Mouse (Mus musculus): ENCODE results near the gene Zfp518a. TPM values are rescaled to one million over a fixed set of nuclear protein-coding genes. Genes with fewer than 3 reads are reported as not detected.

Zfp518a gene
- 10.0 and 10.7 TPM in 2 replicates for polyA plus RNA-seq (2015; fragmentation: Nextera tagmentation; extraction: Ambion mirVana)

DNA sequence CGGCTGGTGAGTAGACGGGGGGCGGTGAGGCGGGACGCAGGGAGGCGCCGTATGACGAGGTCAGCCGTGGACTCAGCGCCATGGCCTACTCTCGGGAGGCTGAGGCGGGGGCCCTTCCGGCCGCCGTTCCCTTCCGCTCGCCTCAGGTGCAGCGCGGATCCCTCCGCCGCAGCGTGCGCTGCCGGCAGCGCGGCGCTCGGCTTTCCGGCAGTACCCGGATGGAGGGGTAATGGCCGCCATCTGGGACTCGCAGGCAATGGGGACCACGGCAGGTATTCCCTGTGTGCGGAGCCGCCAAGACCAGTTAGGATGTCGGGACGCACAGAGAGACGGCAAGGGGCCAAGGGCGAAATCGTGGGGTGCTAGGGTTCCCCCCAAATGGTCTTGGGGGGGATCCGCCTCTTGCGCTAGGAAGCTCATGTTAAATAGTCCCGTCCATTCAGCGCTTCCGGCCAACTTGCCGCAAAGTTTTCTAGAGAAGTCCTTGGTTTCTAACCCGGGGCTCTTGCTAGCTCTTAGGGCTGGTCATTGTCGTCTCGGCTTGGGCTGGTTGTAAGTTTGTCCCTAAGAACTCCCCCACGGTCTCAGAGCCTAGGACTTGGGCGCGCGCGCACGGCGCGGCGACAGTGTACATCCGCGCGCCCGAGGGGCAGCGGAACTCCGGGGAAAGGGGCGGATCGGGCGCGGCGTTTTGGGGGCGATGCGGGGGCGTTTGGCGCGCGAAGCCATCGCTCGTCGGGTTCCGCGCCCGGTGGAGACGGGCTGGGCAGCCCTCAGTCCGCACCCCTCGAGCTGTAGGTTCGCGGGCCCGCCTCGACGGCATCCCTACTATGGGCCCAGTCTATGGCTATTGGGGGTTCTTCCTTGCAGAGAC lies at the start of gene Zfp518a:
Gene Zfp518a (plus strand): TSS at position 187 of the 874 bp plus-strand sequence.
- Histone ChIP-seq H3K27ac (peak within 1 kb of the TSS; percentile 96), H3K36me3 (no peaks in the 10 kb centered on the region), H3K4me2 (peak within 1 kb of the TSS; percentile 84), H3K9me3 (peaks cover 3% of the 10 kb centered on the region; the same call in 1 of the 2 replicates), H3K9ac (peak within 1 kb of the TSS; percentile 66), H3K27me3 (peaks cover 18% of the 10 kb centered on the region), H3K4me1 (0 out of 2 replicates have a peak, but pooled peaks cover 3% of the 10 kb centered on the region), H3K4me3 (peak within 1 kb of the TSS; percentile 84)
- under 1% methylated on average over 84 of the region's 89 CpGs for WGBS
- ATAC-seq (ENCODE audit: borderline replicate concordance, extremely low read depth, low FRiP score, low TSS enrichment), result peak; percentile 88

DNA sequence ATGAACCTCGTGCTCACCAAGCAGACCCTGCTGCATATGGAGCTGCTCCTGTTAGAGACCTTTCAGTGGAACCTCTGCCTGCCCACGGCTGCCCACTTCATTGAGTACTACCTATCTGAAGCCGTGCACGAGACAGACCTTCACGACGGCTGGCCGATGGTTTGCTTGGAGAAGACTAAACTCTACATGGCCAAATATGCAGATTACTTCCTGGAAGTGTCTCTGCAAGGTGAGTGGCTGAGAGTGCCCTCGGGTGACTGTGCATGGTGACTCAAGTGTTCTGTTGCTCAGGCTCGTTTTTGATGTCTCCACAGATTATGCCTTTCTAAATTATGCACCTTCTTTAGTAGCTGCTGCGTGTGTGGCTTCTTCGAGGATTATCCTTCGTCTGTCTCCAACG lies 49.8 kb upstream of the Zfp518a start:
- no peaks in the 10 kb centered on the region for H3K27me3 ChIP-seq
- no peak for ATAC-seq (ENCODE audit: borderline replicate concordance, extremely low read depth, low FRiP score, low TSS enrichment)
- 88% methylated on average over 13 of the region's 13 CpGs for WGBS

GRCm38 (mm10) chr19:40849391-40849790 lies 45.1 kb upstream of the Zfp518a start:
- WGBS, result 86% methylated on average over 12 of the region's 12 CpGs
- no peak for ATAC-seq (ENCODE audit: borderline replicate concordance, extremely low read depth, low FRiP score, low TSS enrichment)
- Histone ChIP-seq H3K4me2 (no peak overlapping the region), H3K4me1 (no peaks in the 10 kb centered on the region), H3K36me3 (peaks cover 42% of the 10 kb centered on the region), H3K9ac (no peak overlapping the region), H3K9me3 (no peaks in the 10 kb centered on the region), H3K4me3 (no peak overlapping the region), H3K27ac (no peak overlapping the region), H3K27me3 (no peaks in the 10 kb centered on the region)

More for the DNA sequence above, 49.8 kb upstream of the Zfp518a start:
- Histone ChIP-seq H3K36me3 (peaks cover 47% of the 10 kb centered on the region), H3K4me2 (no peak overlapping the region), H3K9ac (no peak overlapping the region), H3K4me1 (peaks cover 12% of the 10 kb centered on the region; the same call in 1 of the 2 replicates), H3K27ac (no peak overlapping the region), H3K9me3 (no peaks in the 10 kb centered on the region), H3K4me3 (no peak overlapping the region)

DNA sequence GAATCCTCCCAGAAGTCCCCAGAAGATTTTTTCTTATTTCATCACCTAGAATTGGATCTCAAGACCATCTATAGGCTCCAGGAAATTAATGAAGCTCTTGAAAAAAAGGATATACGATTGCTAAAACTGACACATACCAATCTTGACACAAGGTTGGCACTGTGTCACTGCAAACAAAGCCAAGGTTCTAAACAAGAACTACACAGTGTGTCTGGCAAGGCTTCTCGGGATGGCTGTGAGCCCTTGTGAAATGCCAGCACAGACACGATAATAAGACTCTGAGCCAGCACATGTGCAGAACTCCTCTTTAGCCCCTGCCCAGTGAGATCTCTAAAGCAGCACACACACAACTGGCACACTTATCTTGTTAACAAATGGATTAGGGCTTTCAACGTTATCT lies 35.0 kb upstream of the Zfp518a start:
- H3K4me3 ChIP-seq, result no peak overlapping the region
- ATAC-seq (ENCODE audit: borderline replicate concordance, extremely low read depth, low FRiP score, low TSS enrichment), result no peak
- H3K27ac ChIP-seq, result no peak overlapping the region

DNA sequence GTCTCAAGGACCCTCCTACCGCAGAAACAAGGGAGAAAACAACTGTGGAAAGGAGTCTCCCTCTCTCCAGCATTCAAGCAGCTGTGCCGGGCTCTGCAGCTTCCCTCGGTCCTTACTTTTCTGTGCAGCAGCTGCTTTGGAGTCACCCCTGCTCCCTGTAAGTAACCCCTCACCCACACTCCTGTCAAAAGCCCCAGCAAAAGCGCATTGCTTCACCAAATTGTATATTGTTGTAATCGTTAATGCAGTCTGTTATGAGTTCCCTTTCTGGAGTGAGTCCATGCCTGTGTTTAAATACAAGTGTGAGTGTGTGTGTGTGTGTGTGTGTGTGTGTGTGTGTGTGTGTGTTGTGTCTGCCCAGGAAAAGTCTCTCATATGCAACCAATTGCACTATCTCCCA lies 26.2 kb upstream of the Zfp518a start:
- 12% methylated on average over 5 of the region's 5 CpGs for WGBS
- H3K27me3 ChIP-seq, result 0 out of 2 replicates have a peak, but pooled peaks cover 6% of the 10 kb centered on the region
- H3K36me3 ChIP-seq, result no peaks in the 10 kb centered on the region
- no peak overlapping the region for H3K27ac ChIP-seq
- H3K9ac ChIP-seq, result no peak overlapping the region
- no peaks in the 10 kb centered on the region for H3K9me3 ChIP-seq
- H3K4me3 ChIP-seq, result no peak overlapping the region
- peaks cover 10% of the 10 kb centered on the region for H3K4me1 ChIP-seq
- peak overlapping the region; percentile 20; the same call in 1 of the 2 replicates for H3K4me2 ChIP-seq
- ATAC-seq (ENCODE audit: borderline replicate concordance, extremely low read depth, low FRiP score, low TSS enrichment), result peak; percentile 75

More for the DNA sequence above, 35.0 kb upstream of the Zfp518a start:
- no peaks in the 10 kb centered on the region for H3K4me1 ChIP-seq
- H3K27me3 ChIP-seq, result 0 out of 2 replicates have a peak, but pooled peaks cover 2% of the 10 kb centered on the region
- H3K9ac ChIP-seq, result no peak overlapping the region
- H3K4me2 ChIP-seq, result no peak overlapping the region
- no peaks in the 10 kb centered on the region for H3K36me3 ChIP-seq
- 27% methylated on average over 4 of the region's 4 CpGs for WGBS
- H3K9me3 ChIP-seq, result no peaks in the 10 kb centered on the region

- Histone ChIP-seq H3K9ac (no peak overlapping the region), H3K27me3 (peaks cover 8% of the 10 kb centered on the region; the same call in 1 of the 2 replicates), H3K4me2 (no peak overlapping the region), H3K4me1 (peaks cover 10% of the 10 kb centered on the region), H3K27ac (no peak overlapping the region), H3K9me3 (no peaks in the 10 kb centered on the region), H3K4me3 (no peak overlapping the region), H3K36me3 (no peaks in the 10 kb centered on the region)
- ATAC-seq (ENCODE audit: borderline replicate concordance, extremely low read depth, low FRiP score, low TSS enrichment), result no peak
- WGBS, result 92% methylated on average over 3 of the region's 3 CpGs
Measured at GRCm38 (mm10) chr19:40869425-40870105, 24.9 kb upstream of the Zfp518a start.

GRCm38 (mm10) chr19:40872955-40873665 lies 21.4 kb upstream of the Zfp518a start:
- Histone ChIP-seq H3K4me2 (peak overlapping the region; percentile 89), H3K9me3 (no peaks in the 10 kb centered on the region), H3K27ac (peak overlapping the region; percentile 92), H3K4me3 (peak overlapping the region; percentile 53), H3K4me1 (peaks cover 6% of the 10 kb centered on the region), H3K9ac (peak overlapping the region; percentile 37; the same call in 1 of the 2 replicates), H3K36me3 (no peaks in the 10 kb centered on the region), H3K27me3 (peaks cover 38% of the 10 kb centered on the region)
- peak; percentile 93 for ATAC-seq (ENCODE audit: borderline replicate concordance, extremely low read depth, low FRiP score, low TSS enrichment)
- 2% methylated on average over 51 of the region's 51 CpGs for WGBS

- Histone ChIP-seq H3K9me3 (no peaks in the 10 kb centered on the region), H3K4me1 (no peaks in the 10 kb centered on the region), H3K4me2 (no peak overlapping the region), H3K27ac (no peak overlapping the region), H3K27me3 (peaks cover 65% of the 10 kb centered on the region), H3K9ac (no peak overlapping the region), H3K36me3 (no peaks in the 10 kb centered on the region), H3K4me3 (no peak overlapping the region)
- WGBS, result 74% methylated on average over 4 of the region's 4 CpGs
- ATAC-seq (ENCODE audit: borderline replicate concordance, extremely low read depth, low FRiP score, low TSS enrichment), result no peak
Measured at GRCm38 (mm10) chr19:40881700-40882099, 12.8 kb upstream of the Zfp518a start.

- H3K9me3 ChIP-seq, result 0 out of 2 replicates have a peak, but pooled peaks cover under 1% of the 10 kb centered on the region
- H3K4me1 ChIP-seq, result no peaks in the 10 kb centered on the region
- 80% methylated on average over 1 of the region's 1 CpGs for WGBS
- ATAC-seq (ENCODE audit: borderline replicate concordance, extremely low read depth, low FRiP score, low TSS enrichment), result no peak
- H3K27me3 ChIP-seq, result peaks cover 46% of the 10 kb centered on the region
- H3K4me3 ChIP-seq, result no peak overlapping the region
- no peaks in the 10 kb centered on the region for H3K36me3 ChIP-seq
- no peak overlapping the region for H3K4me2 ChIP-seq
- no peak overlapping the region for H3K27ac ChIP-seq
- H3K9ac ChIP-seq, result no peak overlapping the region
Measured at GRCm38 (mm10) chr19:40888887-40889286, 5.6 kb upstream of the Zfp518a start.

DNA sequence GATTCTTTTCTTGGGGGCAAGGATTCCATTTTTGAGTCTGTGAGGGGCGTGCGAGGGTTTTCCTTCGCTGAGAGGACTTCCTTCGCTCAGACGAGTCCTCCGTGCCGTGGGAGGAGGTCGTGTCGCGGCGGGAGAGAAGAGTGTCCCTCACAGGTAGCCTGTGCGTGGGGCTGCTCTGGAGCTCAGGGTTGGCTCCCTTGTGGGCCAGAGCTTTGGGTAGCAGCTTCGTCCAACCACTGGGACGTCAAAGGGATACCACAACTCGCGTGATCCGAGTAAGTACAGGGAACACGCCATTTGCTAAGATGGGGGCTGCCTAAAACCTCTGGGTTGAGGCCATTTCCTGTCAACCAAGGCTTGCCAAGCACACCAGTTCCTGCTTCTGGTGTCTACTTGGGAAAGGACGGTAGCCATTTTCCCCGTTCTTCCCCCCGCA lies 416 bp upstream of the Zfp518a start:
- peak; percentile 56; the same call in 1 of the 2 replicates for ATAC-seq (ENCODE audit: borderline replicate concordance, extremely low read depth, low FRiP score, low TSS enrichment)
- H3K9me3 ChIP-seq, result peaks cover 3% of the 10 kb centered on the region; the same call in 1 of the 2 replicates
- peak overlapping the region; percentile 84 for H3K4me2 ChIP-seq

DNA sequence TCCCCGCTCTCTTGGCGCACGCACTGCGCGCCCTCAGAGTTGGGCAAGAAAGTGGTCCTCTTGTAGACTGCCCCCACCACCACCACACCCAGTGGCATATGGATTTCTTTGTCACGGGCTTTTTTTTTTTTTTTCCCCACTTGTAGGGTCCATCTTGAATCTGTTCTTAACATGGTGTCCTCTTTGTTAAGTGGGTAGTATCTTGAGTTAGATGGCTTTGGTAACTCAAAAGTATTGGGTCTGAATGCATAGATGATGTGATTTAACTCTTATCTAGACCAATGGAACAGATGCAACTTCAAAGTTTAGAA lies 843 bp downstream of the Zfp518a start:
- no peak; the same call in 1 of the 2 replicates for ATAC-seq (ENCODE audit: borderline replicate concordance, extremely low read depth, low FRiP score, low TSS enrichment)
- H3K4me1 ChIP-seq, result 0 out of 2 replicates have a peak, but pooled peaks cover 3% of the 10 kb centered on the region
- WGBS, result 3% methylated on average over 6 of the region's 6 CpGs
- H3K9ac ChIP-seq, result peak overlapping the region; percentile 66
- peaks cover 3% of the 10 kb centered on the region; the same call in 1 of the 2 replicates for H3K9me3 ChIP-seq
- H3K27ac ChIP-seq, result peak overlapping the region; percentile 96
- H3K36me3 ChIP-seq, result no peaks in the 10 kb centered on the region
- peaks cover 14% of the 10 kb centered on the region for H3K27me3 ChIP-seq
- peak overlapping the region; percentile 84 for H3K4me2 ChIP-seq
- H3K4me3 ChIP-seq, result peak overlapping the region; percentile 84

More for the DNA sequence above, 416 bp upstream of the Zfp518a start:
- H3K27me3 ChIP-seq, result peaks cover 22% of the 10 kb centered on the region
- H3K36me3 ChIP-seq, result no peaks in the 10 kb centered on the region
- 51% methylated on average over 21 of the region's 21 CpGs for WGBS
- peak overlapping the region; percentile 96 for H3K27ac ChIP-seq
- H3K4me3 ChIP-seq, result peak overlapping the region; percentile 84
- peak overlapping the region; percentile 66 for H3K9ac ChIP-seq
- H3K4me1 ChIP-seq, result 0 out of 2 replicates have a peak, but pooled peaks cover 3% of the 10 kb centered on the region

All from lung, embryonic 15.5 days (tissue).